Mouse (Mus musculus) cerebellum, postnatal 25 days (tissue): Measurements from ENCODE around the gene Pigw.

Source experiments
- DNase-seq, 2 experiments: peaks; one replicate each; pipeline ENCODE4 v3.0.0; 2021; ENCODE audit warnings: mixed read lengths in 2 of 2

Gene Pigw

DNA sequence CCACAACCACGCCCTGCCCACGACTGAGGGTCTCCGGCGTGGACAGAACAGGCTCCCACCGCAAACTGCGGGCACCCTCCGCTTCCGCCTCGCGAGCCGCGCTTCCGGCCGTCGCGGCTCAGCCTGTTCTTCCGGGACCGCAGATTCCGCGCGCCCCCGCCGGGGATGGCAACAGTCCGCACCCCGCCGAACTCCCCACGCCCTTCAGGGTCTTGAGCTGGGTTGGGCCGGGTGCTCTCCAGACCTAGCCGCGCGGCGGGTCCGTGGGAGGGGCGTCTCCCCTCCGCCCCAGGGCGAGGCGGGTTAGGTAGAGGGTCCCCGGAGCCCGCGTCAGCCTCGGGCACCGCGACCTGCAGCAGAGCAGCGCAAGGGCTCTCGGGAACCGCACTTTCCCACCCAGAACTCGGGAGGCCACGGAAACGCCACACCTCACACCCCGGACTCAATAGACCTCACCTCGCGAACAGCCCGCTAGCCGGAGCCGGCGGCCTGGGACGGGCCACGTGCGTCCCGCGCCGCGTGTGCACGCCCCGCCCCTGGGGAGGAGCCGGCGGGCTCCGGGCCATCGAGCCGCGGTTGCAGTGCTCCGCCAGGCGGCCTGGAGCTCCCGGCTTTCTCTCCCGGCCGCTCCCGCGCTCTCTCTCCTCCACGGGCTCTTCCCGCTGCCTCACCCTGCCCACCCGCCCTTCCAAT is at the start of gene Pigw, which contains the start of gene Myo19:
TSS of gene Pigw (minus strand) at position 514 of the 693 bp plus-strand sequence.
TSS of gene Myo19 (plus strand) at position 377 of the 693 bp plus-strand sequence.
- peak; percentile 86 to 92 for DNase-seq

GRCm38 (mm10) chr11:84920981-84921380 is 40.9 kb upstream of the Pigw start:
- DNase-seq, result no peak

DNA sequence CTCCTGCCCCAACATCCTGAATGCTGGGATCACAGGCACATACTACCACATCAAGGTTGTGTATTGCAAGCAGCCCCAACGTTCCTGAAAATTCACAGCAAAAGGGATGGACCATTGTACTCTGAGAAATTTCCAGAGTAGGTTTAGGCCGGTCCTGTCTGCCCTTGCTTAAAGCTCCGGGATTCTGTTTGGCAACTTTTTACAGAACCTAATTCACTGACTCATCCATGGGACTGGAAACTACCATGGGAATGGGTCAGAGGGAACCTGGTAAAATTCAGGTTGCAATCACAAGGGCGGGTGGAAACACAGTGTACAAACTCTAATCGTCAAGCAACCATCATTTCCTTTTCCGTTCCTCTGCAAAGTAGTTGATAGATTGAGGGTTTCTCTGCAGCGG is 39.9 kb upstream of the Pigw start:
- no peak for DNase-seq

DNA sequence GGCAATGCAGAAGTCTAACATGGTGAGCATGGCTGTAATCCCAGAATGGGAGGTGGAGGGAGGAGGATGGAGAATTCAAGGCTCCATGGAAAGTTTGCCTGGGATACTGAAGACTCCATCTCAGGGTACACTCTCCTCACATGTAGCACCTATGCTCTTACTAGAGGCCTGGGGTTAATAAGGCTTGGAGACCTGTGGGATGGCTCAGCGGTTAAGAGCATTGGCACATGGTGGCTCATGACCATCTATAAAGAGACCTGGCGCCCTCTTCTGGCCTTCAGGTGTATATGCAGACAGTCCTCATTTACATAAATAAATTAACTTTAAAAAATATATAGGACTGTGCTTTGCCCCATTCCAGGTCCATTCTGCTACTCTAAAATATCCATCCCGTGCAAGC is 39.2 kb upstream of the Pigw start:
- peak; percentile 31 to 57 for DNase-seq

- peak; percentile 96 to 99 for DNase-seq
Observed at GRCm38 (mm10) chr11:84918425-84918824, 38.3 kb upstream of the Pigw start.

DNA sequence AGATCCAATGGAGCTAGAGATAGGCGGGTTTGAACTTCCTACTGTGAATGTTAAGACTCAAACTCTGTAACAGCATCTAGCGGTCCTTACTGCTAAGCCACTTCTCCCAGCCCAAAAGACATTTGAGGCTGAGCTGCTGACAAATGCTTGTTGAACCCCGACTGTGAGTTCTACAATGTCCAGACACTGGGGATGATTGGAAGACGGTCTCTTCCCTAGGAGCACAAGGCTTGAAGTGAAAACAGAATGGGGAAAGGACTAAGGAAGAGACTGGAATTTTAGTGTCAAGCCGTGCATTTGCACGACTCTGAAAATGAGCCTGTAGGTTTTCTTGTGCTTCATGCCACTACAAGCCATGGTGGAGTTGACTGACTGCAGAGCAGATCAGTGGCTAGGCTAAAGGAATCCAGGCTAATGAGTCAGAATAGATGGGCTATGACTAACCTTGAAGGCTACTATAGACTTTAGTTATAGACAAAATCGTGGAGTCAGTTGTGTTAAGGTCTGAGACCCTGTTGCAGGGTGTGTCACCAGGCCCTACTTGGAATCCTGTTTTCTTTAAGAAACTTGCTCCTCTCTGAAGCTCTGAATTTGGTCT is 36.7 kb upstream of the Pigw start:
- DNase-seq, result peak in 1 of 2 experiments; percentile 24

DNA sequence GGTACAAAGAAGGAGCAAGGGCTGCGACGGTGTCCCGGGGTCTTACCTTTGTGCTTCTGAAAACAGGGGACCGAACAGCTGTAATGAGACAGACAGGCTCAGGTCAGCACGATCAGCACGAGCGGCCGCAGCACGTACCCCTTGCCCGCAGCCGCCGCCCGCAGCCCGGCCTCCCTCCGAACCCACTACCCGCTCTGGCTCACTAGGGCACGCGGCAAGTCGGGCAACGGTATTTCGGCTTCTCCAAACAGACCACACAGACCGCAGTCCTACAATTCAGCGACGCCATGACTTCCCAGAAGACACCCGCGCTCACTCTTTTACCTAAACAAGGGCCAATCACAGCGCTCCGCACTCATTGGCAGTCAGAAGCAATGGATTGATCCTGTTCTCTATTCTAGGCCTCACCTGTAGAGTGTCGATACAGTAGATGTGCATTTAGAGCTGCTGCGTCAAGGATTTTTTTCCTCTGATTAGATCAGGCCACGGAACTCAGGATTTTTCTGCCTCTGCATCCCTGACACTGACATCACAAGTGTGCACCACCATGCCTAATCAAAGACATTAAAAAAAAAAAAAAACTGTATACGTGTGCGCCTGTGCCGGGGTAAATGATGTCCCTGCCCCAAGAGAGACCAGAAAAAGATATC is 36.1 kb upstream of the Pigw start, which contains the start of gene Znhit3:
TSS of gene Znhit3 (minus strand) at position 314 of the 650 bp plus-strand sequence.
- DNase-seq, result peak; percentile 83 to 87

GRCm38 (mm10) chr11:84914673-84915072 is 34.6 kb upstream of the Pigw start:
- no peak for DNase-seq

- no peak for DNase-seq
Observed at GRCm38 (mm10) chr11:84910411-84910810, 30.3 kb upstream of the Pigw start.

DNA sequence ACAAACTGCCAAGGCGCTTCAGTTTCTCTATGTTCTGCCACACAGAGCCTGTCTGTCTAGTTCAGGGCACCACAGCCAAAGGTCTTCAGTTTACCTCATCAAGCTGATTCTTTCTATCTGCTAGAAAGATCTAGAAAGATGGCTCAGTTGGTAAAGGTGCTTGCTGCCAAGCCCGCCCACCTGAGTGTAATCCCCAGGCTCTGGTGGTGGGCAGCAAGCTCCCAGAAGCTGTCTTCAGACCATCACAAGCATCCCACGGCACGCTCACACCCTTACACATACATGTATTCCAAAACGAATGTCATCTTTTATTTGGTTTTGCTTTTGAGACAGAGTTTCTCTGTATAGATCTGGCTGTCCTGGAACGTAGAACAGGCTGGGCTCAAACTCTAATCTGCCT is 28.4 kb upstream of the Pigw start:
- DNase-seq, result no peak

DNA sequence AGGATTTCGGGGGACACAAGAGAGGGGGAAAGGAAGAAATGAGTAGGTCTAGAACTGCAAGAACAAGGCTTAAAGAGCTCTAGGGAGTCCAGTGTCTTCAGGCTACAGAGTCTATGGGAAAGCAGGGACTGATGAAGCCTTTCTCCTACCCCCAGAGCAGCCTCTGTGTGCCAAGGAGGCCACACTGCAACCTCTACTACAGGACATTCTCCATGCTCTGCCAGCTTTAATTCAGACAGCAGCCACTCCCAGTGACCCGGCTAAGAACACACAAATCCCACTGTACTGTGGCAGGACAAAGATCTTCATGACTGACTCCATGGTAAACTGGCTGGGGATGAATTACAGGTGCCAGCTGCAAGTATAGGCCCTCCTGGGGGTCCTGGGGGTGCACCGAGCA is 27.0 kb upstream of the Pigw start:
- no peak for DNase-seq

- no peak for DNase-seq
Observed at GRCm38 (mm10) chr11:84904597-84905144, 24.6 kb upstream of the Pigw start.

GRCm38 (mm10) chr11:84893113-84893512 is 13.0 kb upstream of the Pigw start:
- DNase-seq, result no peak

DNA sequence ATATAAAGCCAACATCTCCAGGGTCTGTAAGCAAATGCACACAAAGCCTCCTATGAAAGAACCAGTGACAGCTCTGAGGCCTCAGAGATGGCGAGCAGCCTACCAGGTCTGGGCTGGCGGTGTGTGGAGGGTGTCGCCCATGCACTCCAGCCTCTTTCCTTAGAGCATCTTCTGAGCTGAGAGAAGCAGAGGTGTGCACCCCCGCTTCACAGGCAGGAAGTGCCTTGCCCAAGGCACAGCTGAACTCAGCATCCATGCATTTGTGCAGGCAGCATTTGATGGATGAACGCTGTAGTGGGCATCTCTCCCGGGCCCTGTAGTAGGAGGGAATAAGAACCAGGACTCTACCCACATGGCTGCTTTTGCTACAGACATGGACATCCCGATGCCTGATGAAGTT is 11.6 kb upstream of the Pigw start:
- no peak for DNase-seq

- no peak for DNase-seq
Observed at GRCm38 (mm10) chr11:84889492-84889891, 9.4 kb upstream of the Pigw start.

DNA sequence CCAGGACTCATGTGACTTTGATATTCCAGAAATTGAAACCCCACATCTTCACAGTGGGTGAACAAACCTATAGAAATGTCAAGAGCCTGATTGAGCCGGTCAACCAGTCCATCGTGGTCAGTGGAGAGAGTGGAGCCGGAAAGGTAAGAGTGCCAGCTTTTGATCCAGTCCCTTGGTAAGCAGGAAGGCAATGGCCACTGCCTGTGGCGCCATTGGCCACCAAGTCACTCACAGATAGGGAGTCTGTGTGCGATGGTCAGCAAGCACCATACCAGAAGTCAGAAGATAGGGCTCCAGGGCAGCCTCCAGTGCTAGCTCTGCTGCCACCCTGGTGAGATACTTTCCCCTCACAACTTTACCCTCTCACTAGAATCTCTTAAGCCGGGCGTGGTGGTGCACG is 7.9 kb upstream of the Pigw start:
- no peak for DNase-seq

GRCm38 (mm10) chr11:84886767-84887511 is 6.9 kb upstream of the Pigw start:
- DNase-seq, result no peak

DNA sequence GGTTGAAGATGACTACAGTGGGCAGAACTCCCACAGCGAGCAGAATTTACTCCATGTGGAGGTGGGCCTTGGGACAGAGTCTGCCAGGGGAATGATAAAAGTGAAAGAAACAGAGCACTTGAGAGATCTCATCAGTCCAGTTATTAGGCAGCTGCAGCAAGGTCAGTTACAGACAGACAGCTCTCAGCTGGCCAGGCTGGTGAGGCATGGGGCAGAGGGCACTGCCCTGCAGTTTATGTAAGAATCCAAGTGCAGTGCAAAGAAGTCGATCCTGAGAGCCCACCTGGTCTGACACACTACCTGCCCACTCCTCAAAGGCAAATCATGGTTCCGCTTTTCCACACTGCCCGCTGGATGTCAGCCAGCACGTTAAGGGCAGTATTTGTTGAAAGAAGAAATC is 6.2 kb upstream of the Pigw start:
- DNase-seq, result no peak

GRCm38 (mm10) chr11:84885238-84885637 is 5.2 kb upstream of the Pigw start:
- no peak for DNase-seq

GRCm38 (mm10) chr11:84882346-84882745 is 2.3 kb upstream of the Pigw start:
- no peak for DNase-seq

DNA sequence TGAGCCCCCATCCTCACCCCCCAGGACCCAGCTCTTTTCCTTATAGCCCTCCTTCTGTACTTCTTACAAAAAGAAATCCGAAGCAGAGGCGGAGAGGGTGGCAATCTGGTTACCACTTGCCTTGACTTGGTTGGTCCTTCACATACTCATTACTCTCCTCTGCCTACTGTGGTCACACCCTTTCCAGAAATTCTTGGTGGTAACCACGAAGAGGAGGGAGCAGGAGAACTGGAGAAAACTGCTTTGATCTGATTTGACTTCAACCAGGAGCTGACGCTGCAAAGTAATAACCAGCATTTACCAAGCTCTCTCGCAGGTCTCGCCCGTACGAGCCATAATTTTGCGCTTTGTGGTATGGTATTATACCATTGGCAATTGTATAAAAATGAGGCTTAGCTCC is 886 bp upstream of the Pigw start:
- no peak for DNase-seq

- DNase-seq, result peak in 1 of 2 experiments; percentile 71
Observed at GRCm38 (mm10) chr11:84880465-84880961, 428 bp upstream of the Pigw start.
